Mouse (Mus musculus) forebrain, embryonic 10.5 days (tissue): ENCODE measurements around the gene Nt5c2. TPM values are rescaled to one million over a fixed set of nuclear protein-coding genes. Genes with fewer than 3 reads are reported as not detected.
A peak's percentile ranks its signal among the peaks of the same experiment; 100 is the strongest.

Experiments
- DNase-seq: peaks from one replicate; pipeline ENCODE4 v3.0.0-alpha.2; 2017; ENCODE audit warnings: low spot score; ENCODE audit errors: extremely low spot score
- H3K27ac ChIP-seq: fragments of 300-500 bp; sonication (generic); 2 replicates; pipeline ENCODE4 v1.5.1; 2016; ENCODE audit warnings: mild to moderate bottlenecking
- H3K27me3 ChIP-seq: fragments of 300-500 bp; sonication (generic); 2 replicates; pipeline ENCODE4 v1.6.1; 2016; ENCODE audit warnings: mild to moderate bottlenecking; ENCODE audit not compliant: poor library complexity, severe bottlenecking
- H3K36me3 ChIP-seq: fragments of 300-500 bp; sonication (generic); replicated peaks from 2 replicates; pipeline ENCODE4 v1.6.1; 2016; ENCODE audit warnings: mild to moderate bottlenecking, moderate library complexity
- H3K4me1 ChIP-seq: fragments of 300-500 bp; sonication (generic); 2 replicates; pipeline ENCODE4 v1.6.1; 2016
- H3K4me3 ChIP-seq: fragments of 300-500 bp; sonication (generic); 2 replicates; pipeline ENCODE4 v1.5.1; 2016; ENCODE audit warnings: mild to moderate bottlenecking, moderate library complexity
- H3K9me3 ChIP-seq: fragments of 300-500 bp; sonication (generic); 2 replicates; pipeline ENCODE4 v1.6.1; 2016; ENCODE audit warnings: mild to moderate bottlenecking, moderate library complexity
- WGBS: fragments of 180-500 bp; shearing (Covaris S2); methylation state at CpG from one replicate; pipeline ENCODE4 v1.1.7; 2016; 5-methylcytosine and 5-hydroxymethylcytosine counted together
- polyA plus RNA-seq: library from polyadenylated mRNA; unstranded; fragments of >200 nt; fragmentation: Nextera tagmentation; extraction: Ambion mirVana; gene quantifications from 2 replicates; pipeline ENCODE4 v1.2.1, GENCODE M21; 2016

Nt5c2 gene
- polyA plus RNA-seq, 1 experiment from 2014 or later: 71.1 TPM

DNA sequence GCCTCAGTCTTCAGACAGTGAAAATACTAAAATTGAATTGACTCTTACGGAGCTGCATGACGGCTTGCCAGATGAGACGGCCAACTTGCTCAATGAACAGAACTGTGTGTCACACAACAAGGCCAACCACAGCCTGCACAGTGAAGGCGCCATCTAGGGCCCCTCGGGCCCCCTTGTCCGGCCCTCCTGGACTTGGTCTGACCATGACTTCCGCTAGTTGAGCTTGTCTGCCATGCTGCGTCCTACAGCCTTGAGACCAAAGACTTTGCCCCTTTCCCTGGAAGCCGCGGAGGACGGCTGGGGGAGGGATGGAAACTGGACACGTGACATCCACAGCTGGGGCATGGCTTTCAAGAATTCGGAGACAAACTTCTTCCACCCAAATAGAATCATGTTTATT is 137.1 kb downstream of the Nt5c2 start:
- Histone ChIP-seq H3K27ac (no peak overlapping the region), H3K4me3 (no peak overlapping the region), H3K36me3 (peaks cover 13% of the 10 kb centered on the region), H3K27me3 (no peaks in the 10 kb centered on the region), H3K4me1 (no peaks in the 10 kb centered on the region), H3K9me3 (no peaks in the 10 kb centered on the region)
- 91% methylated on average over 13 of the region's 13 CpGs for WGBS
- DNase-seq: no peak

DNA sequence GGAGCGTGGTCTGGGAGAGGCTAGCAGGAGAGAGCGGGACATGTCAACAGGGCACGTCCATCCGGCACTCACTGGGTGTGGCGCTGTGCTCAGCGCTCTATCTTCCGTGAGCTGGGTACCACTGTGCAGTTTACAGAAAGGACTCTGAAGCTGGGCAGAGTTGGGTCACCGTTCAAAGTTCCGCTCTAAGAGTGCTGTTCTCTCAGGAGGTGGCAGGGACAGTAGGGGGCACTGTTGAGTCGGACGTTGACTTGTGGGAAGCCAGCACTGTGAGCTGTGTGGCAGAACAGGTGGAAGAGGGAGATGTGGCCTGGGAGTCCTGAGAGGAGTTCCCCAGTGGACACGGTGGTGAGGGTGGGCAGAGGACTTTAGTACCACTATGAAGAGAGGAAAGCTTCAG is 139.2 kb downstream of the Nt5c2 start:
- 46% methylated on average over 12 of the region's 12 CpGs for WGBS
- H3K9me3 ChIP-seq: no peaks in the 10 kb centered on the region
- DNase-seq: peak; percentile 77
- no peak overlapping the region for H3K27ac ChIP-seq
- no peaks in the 10 kb centered on the region for H3K4me1 ChIP-seq
- H3K27me3 ChIP-seq: no peaks in the 10 kb centered on the region
- no peaks in the 10 kb centered on the region for H3K36me3 ChIP-seq
- H3K4me3 ChIP-seq: no peak overlapping the region

DNA sequence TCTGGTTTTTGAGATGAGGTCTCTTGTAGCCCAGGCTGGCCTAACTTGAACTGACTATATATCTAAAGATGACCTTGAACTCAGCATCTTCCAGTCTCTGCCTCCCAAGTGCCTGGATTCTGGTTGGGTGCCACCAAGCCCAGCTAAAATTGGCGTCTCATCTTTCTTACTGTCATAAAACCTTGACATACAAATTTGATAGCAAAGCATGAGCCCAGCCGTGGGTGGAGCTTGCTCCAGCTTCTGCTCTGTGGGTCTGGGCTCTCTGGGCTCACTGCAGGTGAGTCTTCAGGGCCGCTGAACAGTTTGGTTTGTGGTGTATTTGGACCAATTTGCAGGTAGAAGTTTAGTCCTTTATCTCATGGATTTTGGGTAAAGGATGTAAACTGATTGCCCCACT is 141.0 kb downstream of the Nt5c2 start:
- no peaks in the 10 kb centered on the region for H3K27me3 ChIP-seq
- H3K36me3 ChIP-seq: no peaks in the 10 kb centered on the region
- WGBS: 88% methylated on average over 3 of the region's 3 CpGs
- no peak overlapping the region for H3K4me3 ChIP-seq
- no peak overlapping the region for H3K27ac ChIP-seq
- H3K9me3 ChIP-seq: no peaks in the 10 kb centered on the region
- peaks cover 6% of the 10 kb centered on the region; the same call in 1 of the 2 replicates for H3K4me1 ChIP-seq
- no peak for DNase-seq

DNA sequence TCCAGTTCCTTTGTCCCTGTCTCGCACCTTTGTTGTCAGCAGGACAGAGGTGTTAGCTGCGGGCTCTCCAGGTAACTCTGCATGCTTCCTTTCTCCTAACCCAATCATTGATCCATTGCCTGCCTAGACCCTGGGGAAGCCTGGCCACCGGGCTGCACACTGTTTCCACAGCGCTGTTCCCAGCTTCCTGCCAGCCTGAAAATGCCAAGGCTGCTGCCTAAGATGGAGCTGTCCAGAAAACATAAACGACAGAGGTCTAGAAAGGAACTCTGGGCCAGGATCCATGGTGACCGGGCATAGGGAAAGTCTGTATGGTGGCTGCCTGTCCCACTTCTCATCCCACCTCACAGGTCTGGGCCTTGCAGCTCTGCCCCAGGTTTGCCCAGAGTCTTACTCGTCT is 143.3 kb downstream of the Nt5c2 start:
- Histone ChIP-seq H3K36me3 (no peaks in the 10 kb centered on the region), H3K27me3 (no peaks in the 10 kb centered on the region), H3K9me3 (no peaks in the 10 kb centered on the region), H3K4me1 (peaks cover 7% of the 10 kb centered on the region; the same call in 1 of the 2 replicates), H3K27ac (no peak overlapping the region), H3K4me3 (no peak overlapping the region)
- DNase-seq: no peak
- WGBS: 81% methylated on average over 7 of the region's 7 CpGs

DNA sequence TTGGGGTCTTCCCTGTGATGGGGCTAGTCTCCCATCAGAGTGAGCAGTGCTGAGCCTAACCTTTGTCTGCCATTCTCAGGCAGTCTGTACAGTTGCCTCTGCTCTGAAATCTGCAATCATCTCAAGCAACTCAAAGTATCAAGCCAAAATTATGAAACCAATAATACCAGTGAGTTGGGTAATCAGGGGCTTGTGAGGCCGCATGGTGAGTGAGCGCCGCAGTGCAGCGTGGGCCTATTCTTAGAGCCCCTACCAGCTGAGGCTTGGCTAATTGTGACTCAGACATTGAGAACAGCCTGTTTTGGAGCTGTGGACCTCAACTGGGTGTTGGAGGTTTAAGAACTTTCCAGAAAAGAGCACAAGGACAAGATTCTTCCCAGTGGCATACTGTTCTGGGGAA is 143.9 kb downstream of the Nt5c2 start:
- no peaks in the 10 kb centered on the region for H3K9me3 ChIP-seq
- 94% methylated on average over 4 of the region's 4 CpGs for WGBS

DNA sequence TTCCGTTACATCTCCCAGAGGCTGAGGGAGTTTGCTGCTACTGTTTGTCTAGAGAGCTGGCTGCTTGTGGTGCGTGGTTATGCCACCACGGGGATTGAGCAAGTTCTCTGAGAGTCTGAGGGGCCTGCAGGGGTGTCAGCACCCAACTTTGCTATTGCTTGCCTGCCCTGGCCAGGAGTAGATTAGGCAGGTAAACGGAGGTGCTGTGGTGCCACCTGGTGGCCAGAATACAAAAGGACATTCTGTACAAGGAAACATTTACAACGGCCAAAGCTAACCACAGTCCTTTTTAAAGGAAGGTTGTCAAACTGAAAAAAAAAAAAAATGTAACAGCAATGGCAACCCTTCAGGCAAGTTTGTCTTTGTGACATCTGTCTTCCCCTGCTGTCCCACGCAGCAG is 145.4 kb downstream of the Nt5c2 start:
- WGBS: 12% methylated on average over 6 of the region's 6 CpGs

More for the DNA sequence above, 143.9 kb downstream of the Nt5c2 start:
- Histone ChIP-seq H3K4me3 (no peak overlapping the region), H3K27me3 (no peaks in the 10 kb centered on the region), H3K36me3 (no peaks in the 10 kb centered on the region), H3K27ac (no peak overlapping the region), H3K4me1 (peaks cover 7% of the 10 kb centered on the region; the same call in 1 of the 2 replicates)
- no peak for DNase-seq

DNA sequence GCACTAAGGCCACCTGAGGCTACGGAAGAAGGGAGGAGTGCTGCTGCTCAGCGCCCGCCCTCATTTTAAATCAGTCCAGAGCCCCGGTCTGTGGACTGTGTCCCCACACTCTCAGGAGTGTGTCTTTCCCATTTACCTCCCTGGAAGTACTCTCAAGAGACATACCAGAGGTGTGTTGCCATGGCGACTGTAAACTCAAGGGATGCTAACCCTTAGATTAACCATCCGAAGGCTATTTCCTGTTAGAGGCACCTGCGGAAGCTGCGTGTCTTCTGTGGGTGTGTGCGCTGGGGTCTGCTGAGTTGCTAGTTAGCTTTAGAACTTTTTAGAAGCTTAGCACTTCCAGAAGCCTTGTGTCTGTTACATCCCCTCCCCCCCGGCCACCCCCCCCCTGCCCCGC is 145.9 kb downstream of the Nt5c2 start:
- H3K27ac ChIP-seq: no peak overlapping the region
- peaks cover 11% of the 10 kb centered on the region; the same call in 1 of the 2 replicates for H3K4me1 ChIP-seq
- H3K9me3 ChIP-seq: no peaks in the 10 kb centered on the region
- no peaks in the 10 kb centered on the region for H3K36me3 ChIP-seq
- DNase-seq: no peak
- 63% methylated on average over 11 of the region's 11 CpGs for WGBS
- no peaks in the 10 kb centered on the region for H3K27me3 ChIP-seq
- no peak overlapping the region for H3K4me3 ChIP-seq

More for the DNA sequence above, 145.4 kb downstream of the Nt5c2 start:
- H3K27me3 ChIP-seq: no peaks in the 10 kb centered on the region
- H3K4me3 ChIP-seq: no peak overlapping the region
- DNase-seq: peak; percentile 80
- no peaks in the 10 kb centered on the region for H3K9me3 ChIP-seq
- peaks cover 11% of the 10 kb centered on the region; the same call in 1 of the 2 replicates for H3K4me1 ChIP-seq
- no peak overlapping the region for H3K27ac ChIP-seq
- no peaks in the 10 kb centered on the region for H3K36me3 ChIP-seq

DNA sequence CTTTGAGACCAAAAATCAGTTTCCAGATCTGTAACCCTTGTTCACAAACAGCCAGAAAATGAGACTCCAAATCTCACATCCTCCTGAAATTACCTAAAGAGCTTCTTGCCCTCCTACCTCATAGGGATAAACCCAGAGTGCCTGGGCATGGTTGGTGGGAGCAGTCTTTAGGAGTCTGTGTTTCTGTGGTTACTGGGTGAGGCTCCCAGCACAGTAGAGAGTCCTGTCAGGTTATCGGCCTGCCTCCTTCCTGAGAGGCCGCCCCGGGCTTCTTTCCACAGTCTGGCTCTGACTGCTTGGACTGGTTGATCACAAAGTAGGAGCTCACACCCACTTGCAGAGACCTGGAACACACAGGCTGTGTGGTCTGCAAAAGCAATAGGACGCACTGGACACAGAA is 149.6 kb downstream of the Nt5c2 start:
- H3K9me3 ChIP-seq: no peaks in the 10 kb centered on the region
- no peaks in the 10 kb centered on the region for H3K27me3 ChIP-seq
- no peak overlapping the region for H3K27ac ChIP-seq
- H3K4me1 ChIP-seq: peaks cover 11% of the 10 kb centered on the region; the same call in 1 of the 2 replicates
- no peak overlapping the region for H3K4me3 ChIP-seq
- H3K36me3 ChIP-seq: no peaks in the 10 kb centered on the region
- WGBS: 93% methylated on average over 4 of the region's 4 CpGs
- DNase-seq: no peak

DNA sequence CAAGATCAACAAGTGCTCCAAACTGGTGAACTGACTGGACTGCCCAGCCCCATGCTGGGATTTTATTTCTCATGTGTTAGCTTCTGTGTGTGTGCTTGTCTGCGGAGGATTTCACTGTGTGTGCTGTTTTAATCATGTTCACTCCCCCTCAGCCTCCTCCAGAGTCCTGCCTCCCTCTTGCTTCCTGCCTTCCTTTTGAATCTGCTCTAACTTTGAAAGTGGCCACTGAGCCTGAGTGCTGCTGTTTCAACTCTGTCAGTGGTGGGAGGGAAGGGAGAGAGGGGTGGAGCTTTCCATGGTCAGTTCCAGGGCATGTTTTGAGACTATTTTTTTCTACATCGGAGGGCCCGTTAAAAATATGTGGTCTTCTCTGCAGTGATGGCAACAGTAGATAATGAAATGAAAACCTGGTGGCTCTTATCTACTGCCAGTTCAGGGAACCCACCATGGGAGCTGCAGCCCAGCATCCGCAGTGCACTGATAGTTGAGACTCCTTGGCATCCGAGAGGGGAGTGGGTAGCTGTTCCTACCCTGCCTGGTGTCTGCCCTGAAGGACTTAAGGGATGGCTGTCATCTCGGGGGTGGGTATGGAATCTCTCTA is 150.1 kb downstream of the Nt5c2 start:
- 79% methylated on average over 6 of the region's 6 CpGs for WGBS
- peaks cover 11% of the 10 kb centered on the region; the same call in 1 of the 2 replicates for H3K4me1 ChIP-seq
- H3K36me3 ChIP-seq: no peaks in the 10 kb centered on the region
- DNase-seq: no peak
- no peaks in the 10 kb centered on the region for H3K9me3 ChIP-seq
- H3K4me3 ChIP-seq: no peak overlapping the region
- no peak overlapping the region for H3K27ac ChIP-seq
- no peaks in the 10 kb centered on the region for H3K27me3 ChIP-seq

DNA sequence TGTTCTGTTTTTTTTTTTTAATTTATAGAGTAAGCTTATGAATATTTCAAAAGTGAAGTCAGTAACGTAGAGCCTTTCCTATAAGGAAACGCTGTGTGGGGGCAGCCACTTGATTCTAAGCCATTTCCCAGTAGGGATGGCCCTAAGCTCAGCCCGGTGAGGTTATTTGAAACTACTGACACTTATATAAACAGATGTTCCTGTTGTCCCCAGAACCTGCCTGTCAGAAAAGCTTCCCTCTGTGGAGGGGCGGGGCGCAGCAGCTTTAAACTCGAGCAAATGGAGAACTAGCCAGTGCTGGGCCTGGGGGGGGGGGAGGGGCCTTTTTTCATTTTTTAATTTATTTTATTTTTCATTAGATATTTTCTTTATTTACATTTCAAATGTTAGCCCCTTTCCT is 150.9 kb downstream of the Nt5c2 start:
- Histone ChIP-seq H3K27me3 (no peaks in the 10 kb centered on the region), H3K9me3 (no peaks in the 10 kb centered on the region), H3K27ac (no peak overlapping the region), H3K4me3 (no peak overlapping the region), H3K36me3 (no peaks in the 10 kb centered on the region), H3K4me1 (peaks cover 7% of the 10 kb centered on the region; the same call in 1 of the 2 replicates)
- DNase-seq: no peak
- WGBS: 76% methylated on average over 6 of the region's 6 CpGs

DNA sequence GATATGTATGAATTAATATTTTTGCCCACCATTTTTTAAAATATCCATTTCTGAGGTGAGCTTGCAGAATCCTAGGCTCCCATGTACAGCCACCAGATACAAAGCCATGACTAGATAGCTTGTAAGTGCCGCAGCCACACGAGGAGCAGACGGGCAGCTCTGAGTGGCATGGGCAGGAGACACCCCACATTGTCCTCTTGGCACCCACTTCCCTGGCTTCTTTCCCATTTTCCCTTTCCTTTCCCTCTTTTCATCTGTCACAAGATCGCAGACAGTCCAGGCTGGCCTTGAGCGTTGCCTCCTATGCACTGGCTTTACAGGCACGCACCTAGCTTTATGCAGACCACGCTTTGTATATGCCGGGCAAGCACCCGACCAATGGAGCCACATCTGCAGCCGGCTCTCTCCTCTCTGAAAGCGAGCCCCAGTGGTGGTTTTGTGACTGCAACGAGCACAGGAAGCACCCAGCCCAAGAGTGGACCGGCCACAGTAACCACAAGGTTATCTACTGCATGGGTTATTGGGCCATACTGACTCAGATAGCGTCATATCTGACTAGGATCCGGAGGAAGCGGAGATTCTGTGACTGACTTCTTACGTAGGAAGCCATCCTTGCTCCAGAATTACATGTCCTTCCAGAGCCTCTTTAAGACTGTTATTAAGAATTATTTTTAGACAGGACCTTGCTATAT is 151.6 kb downstream of the Nt5c2 start:
- Histone ChIP-seq H3K4me3 (no peak overlapping the region), H3K27me3 (no peaks in the 10 kb centered on the region), H3K9me3 (no peaks in the 10 kb centered on the region), H3K36me3 (no peaks in the 10 kb centered on the region), H3K4me1 (0 out of 2 replicates have a peak, but pooled peaks cover 4% of the 10 kb centered on the region), H3K27ac (no peak overlapping the region)
- no peak for DNase-seq
- WGBS: 91% methylated on average over 17 of the region's 17 CpGs

DNA sequence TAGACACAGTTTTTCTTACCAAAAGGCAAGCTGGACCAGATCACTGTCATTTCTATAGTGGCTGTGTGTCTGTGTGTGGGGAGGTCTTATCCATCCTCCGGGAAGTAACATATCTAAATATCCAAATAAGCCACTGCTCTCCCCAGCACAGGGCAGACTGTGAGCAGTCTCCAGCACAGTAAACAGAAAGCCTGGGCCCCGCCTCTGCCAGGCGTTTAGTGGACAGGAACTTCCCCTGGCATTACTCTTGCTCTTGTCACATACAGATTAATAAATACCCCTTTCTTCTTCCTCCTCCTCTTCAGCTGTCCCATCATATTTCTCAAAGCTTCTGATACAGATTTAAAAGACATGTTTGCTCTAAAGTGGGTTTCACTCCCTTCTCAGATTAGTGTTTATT is 152.4 kb downstream of the Nt5c2 start:
- WGBS: 81% methylated on average over 3 of the region's 3 CpGs
- H3K27me3 ChIP-seq: no peaks in the 10 kb centered on the region
- H3K36me3 ChIP-seq: no peaks in the 10 kb centered on the region
- peaks cover 6% of the 10 kb centered on the region for H3K4me1 ChIP-seq
- H3K4me3 ChIP-seq: no peak overlapping the region
- H3K27ac ChIP-seq: no peak overlapping the region
- H3K9me3 ChIP-seq: no peaks in the 10 kb centered on the region
- DNase-seq: no peak

DNA sequence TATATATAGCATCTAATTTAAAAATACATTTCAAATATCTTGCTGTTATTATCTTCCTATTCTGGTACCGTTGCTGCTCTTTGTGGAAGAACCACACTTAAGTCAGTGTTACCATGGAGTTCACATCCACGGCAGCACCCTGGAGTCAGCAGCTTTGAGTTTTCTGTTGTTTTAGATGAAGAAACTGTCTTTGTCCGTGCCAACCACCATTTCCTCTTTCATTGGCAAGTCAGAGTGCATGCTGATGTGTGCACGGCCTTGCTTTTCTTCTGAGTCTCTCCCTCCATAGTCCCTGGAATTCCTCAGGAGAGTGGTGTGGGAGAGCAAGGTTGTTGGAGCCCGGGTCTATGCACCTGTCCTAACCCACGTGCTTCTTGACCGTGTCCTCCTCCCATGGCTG is 156.8 kb downstream of the Nt5c2 start:
- Histone ChIP-seq H3K4me1 (peaks cover 29% of the 10 kb centered on the region), H3K9me3 (no peaks in the 10 kb centered on the region), H3K36me3 (no peaks in the 10 kb centered on the region), H3K27me3 (no peaks in the 10 kb centered on the region), H3K27ac (no peak overlapping the region), H3K4me3 (no peak overlapping the region)
- DNase-seq: no peak
- 89% methylated on average over 7 of the region's 7 CpGs for WGBS
